Mouse (Mus musculus): ENCODE measurements around the gene Naaladl2.
"Not testable (repeated sequence)": the region's sequence is repeated elsewhere in the genome, so short reads cannot be mapped to it uniquely, and the experiment has no call there.

The Naaladl2 gene

DNA sequence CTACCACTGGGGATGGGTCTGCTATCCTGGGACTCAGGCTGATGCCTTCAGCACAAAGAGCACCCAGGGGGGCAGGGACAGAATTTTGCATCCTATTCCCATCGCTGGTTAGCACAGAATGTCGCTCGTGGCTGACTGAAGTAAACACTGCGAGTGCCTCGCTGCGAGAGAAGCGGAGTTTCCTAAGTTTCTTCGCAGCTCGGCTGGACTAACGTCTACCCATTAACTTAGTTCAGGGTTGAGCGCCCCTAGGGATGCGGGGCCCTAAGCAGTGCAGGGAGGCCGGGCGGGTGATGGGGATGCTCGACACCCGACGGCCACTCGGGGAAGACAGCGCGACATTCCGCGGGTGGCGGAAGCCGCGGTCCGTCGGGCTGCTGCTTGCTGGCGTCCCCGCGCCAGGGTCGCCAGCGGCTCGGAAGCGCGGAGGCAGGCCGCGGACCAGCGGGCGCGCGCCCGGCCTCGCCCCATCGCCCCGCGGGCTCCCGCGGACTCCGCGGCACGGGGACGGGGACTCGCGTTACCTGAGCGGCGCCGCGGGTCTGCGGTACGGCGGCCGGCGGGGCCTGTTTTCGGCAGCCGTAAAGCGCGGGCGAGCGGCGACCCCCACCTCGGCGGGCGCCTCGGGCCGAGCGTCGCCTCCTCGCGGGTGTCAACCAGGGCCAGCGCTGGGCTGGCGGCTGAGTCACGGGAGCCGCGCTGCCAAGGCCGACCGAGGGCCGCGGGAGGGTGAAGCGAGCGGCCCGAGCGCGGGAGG, at the start of gene Naaladl2:
TSS of gene Naaladl2 (minus strand) at position 707 of the 757 bp plus-strand sequence.
- DNase-seq, result peak; percentile 15 to 24

DNA sequence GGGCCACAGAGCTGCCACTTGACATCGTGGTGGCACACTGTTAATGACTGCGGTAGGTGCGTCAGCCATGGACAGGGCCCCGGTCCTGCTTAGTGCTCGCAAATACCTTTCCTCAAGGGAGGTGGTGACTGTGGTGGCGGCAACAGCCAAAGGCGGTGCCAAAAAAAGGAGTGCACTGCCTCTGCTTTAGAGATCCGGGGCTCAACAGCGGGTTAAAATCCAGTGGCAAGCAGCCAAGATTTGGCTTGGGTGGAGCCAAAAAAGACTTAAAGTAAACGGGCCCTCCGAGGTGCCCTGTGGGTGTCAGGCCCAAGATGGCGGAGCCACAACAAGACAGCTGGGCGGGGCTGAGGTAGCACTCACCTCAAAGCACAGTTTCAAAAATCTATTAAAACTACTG, 7.7 kb upstream of the Naaladl2 start:
- DNase-seq, result no peak

- no peak for DNase-seq
Observed at GRCm38 (mm10) chr3:25147271-25147670, 3.2 kb upstream of the Naaladl2 start.

DNA sequence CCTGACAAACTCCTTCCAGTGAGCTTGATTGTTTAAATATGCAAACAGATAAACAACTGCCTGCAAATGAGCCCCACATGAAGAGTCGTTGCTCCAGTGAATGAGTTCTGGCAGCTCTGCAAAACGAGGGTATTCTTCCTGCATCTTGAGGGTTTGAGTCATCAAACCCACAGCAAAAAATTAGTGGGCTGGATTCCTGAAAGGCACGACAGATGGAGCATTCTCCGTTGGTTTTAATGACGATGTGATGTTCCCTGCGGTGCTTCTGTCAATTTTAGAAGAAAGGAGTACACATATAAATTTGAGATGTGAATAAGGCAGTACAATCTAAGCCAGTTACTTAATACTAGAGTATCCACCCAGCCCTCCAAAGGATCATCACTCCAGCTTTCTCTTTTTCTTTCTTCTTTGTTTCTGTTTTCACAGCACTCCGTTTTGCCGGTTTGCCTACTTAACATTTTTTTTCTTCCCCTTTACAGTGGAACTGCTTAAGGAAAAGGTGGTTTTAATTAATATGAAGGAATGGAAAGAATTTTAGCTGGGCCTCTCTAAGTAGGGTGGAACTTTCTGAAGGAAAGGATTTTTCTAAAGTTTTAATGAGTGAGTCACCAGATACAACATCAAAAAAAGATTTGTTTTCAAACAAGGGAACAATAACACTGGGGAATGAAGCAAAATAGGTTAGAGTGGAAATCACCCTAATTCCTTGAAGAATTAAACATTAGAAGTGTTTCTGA, 1.1 kb upstream of the Naaladl2 start:
- peak in 1 of 2 experiments; percentile 2 for DNase-seq

DNA sequence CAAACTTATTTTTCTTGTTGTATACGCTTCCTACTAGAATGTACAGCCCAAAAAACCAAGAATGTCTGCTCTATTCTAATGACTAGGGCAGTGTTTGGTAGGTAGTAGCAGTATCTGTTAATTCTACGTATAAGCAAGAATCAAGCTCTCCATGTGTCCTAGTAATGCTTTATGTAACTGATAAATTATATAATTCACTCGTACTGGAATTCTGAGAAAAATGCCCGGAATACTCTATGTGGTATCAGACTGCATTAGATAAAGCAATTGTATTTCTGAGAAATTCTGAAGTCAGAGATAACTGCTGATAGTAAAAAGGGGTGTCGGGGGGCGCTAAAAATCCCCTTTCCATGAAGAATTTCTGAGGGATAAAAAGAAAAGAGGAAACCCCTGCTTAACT, 950 bp downstream of the Naaladl2 start:
- no peak for DNase-seq

- no peak for DNase-seq
Observed at GRCm38 (mm10) chr3:25131848-25132247, 12.2 kb downstream of the Naaladl2 start.

- no peak for DNase-seq
Observed at GRCm38 (mm10) chr3:25127864-25128263, 16.2 kb downstream of the Naaladl2 start.

DNA sequence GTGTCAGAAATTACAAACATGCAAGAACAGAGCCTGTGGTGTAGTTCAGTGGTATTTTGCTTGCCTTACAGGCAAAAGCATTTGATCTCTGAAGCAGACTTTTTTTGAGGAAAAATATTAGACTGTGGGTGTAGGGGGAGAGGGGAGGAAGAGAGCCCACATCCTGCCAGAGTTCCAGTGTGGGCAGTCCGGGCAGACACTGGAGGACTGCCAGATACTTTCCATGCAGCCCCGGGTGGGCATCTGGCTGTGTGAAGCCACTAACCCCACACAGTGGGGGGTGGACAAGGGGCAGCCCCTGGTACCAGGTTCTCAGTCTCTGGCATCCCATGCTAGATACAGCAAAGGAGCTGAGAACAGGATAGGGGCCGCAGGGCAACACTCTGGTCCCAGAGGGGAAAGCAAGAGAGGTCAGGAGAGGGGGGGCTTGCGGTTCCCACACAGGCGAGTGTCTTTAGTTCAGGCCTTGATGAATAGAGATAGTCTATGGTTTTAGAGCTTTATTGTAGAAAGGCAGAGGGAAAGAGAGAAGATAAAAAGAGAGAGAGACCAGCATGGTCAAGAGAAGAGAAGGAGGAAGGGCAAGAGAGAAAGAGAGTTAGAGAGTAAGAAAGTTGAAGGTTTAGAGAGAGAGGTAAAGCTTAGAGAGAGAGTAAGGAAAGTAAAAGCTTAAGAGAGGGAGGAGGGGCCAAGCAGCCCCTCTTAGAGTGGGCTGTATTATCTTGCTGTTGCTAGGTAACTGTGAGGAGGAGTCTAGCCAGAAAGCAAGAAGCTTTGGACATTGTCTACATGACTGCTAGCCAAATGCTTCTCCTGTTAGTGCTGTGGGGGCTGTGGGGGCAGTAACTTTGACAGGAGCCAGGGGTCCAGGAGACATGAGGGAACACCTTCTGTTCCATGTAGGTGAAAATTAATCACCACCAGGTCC, 18.9 kb downstream of the Naaladl2 start:
- DNase-seq, result no peak

DNA sequence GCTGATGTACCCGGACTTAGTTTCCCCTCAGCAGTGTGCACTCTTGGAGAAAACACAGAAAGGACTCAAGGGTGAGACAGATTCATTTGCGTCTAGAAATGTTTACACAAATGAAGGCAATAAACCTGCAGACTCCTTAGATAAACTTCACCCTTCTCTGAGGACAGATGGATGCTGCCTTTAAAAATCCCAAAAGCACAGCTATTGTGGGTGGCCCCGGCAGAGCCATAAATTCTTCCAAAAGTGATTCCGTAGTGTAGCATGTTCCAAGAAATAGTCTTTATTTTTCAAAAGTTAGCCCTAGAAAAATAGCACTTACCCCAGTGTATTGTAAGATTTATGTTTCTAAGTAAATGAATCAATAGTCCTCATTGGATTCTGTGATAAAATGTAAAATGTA, 31.0 kb downstream of the Naaladl2 start:
- no peak for DNase-seq

DNA sequence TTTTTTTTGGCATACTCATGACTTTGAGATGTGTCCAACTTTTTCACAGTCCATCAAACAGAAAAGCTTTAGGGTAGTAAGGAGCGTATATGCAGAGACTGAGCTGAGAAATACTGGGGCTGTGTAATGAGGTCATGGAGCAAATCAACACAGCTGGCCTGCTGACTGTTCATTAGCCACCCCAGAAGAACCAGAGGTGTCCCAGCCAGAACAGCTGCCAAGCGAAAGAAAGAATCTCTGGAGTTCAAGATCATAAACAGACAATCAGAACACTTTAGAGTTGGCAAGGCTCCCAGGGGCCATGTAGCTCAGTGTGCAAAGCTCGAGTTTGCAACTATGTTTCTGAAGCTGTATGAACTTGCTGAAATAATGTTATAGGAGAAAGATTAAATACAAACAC, 35.1 kb downstream of the Naaladl2 start:
- no peak for DNase-seq

DNA sequence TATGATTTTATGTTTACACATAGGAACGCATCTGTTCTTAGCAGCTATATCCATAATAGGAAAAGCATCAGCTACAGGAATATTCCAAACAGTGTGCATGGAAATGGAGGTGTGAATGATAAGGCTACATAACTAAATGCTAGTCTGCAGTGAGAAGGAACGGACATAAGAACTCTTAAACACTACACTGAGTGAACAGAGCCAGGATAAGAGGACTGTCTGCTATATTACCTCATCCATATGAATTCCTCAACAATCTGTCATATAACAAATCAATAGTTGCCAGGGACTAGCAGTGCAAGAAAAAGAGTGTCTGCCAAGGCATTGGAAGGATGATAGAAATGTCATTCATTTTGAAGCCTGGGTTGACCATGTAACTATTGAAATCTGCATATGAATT, 51.1 kb downstream of the Naaladl2 start:
- DNase-seq, result no peak

DNA sequence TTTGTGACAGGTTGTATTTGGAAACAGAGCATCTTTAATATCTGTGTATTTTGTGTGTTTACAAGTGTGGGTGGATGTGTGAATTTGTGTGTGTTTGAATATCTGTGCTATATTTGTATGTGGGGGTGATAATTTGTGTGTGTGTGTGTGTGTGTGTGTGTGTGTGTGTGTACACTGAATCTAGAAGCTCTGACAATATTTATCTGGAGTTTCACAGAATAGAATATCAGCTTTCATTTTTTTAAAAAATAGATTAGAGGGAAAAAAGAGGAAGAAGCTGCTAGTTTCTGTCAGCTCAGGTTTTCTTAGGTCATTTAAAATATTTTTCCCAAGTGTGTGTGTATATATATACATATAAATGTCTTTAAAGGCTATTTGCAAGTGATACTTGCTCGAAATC, 68.3 kb downstream of the Naaladl2 start:
- DNase-seq, result no peak

GRCm38 (mm10) chr3:25074266-25074665, 69.8 kb downstream of the Naaladl2 start:
- no peak for DNase-seq

GRCm38 (mm10) chr3:25073821-25074220, 70.2 kb downstream of the Naaladl2 start:
- DNase-seq, result no peak

DNA sequence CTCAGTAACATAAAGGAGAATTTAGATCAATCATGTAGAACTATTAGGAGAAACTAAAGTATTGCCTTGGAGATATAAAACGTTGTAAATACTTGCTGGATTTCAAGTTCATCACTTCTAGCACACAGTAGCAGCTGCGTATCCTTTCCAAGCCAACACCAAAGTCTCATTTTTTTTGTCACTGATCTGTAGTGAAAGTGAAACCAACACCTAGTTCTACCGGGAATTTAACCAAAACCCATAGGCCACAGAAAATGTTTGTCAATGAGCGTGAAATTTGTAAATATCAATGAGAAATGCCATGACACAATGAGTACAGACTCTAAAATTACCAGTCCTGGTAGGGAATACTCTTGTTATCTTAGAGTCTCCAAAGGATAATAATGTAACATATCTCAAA, 80.8 kb downstream of the Naaladl2 start:
- no peak for DNase-seq

DNA sequence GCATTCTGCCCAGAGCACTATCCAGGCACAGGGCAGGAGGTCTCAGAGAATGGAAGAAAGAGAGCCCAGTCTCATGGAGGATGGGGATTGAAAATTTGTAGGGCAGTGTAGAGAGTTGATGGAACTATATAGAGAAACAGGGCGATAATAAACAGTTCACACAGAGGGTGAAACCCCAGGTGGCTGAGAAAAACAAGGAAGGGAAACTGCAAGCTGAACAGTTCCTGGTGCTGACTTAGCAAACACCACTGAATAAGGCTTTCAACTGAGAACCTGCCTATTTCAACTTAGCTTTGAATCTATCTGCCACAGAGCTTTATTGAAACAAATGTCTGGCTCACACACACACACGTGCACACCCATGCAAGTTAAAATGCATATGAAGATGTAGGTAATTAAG, 91.1 kb downstream of the Naaladl2 start:
- DNase-seq, result no peak

GRCm38 (mm10) chr3:25019972-25020371, 124.1 kb downstream of the Naaladl2 start:
- no peak for DNase-seq

DNA sequence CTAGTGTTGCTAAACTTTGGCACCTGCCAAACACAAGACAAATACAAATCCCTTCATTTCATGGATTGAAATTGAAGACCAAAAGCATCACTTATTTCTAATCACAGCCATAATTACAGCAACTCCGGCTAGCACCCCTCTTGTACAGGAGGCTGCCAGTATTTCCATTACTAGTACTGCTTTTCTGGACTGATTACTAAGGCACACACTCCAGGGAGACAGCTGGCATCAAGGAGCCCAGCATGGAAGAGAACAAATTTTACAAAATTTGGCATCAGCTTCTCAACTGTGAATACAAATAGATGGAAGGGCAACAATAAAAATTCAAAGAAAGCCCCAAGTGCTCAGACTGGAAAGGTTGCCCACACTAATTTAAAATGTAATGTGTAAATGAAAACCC, 133.3 kb downstream of the Naaladl2 start:
- no peak for DNase-seq

- DNase-seq, result not testable (repeated sequence)
Observed at GRCm38 (mm10) chr3:25006802-25007201, 137.3 kb downstream of the Naaladl2 start.

DNA sequence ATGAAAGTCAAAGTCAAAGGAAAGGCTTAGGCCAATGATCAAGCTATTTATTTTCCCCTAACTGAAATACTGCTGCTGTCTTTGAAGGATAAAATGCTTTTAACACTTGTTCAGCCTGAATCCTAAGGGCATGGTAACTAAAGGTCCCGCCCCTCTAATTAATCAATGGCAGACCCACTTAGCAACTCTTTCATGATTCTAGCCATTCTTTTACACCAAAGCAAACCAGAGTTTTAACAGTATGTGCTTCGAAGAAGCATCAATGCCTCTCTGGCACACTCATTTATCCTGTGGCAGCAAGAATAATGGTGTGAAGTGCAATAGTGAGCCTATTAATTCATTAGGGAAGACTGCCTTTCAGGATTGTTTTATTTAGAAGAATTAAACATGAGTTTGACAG, 151.5 kb downstream of the Naaladl2 start:
- DNase-seq, result no peak

DNA sequence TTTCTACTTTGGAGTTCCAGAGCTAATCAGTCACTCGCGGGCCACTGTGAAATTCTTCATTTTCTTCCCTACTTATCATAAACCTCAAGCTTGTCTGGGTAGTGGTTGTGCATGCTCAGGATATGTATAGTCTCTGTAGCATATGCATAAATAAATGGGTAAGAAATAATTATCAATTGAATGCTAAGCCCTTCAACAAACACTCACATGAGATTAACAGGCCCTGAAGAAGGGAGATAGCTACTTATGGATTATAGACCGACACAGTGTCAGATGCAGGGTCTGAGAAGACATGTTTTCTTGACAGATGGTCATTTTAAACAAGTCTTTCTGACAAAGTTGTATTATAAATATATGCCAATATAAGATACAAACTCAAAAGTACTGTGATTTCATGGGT, 152.0 kb downstream of the Naaladl2 start:
- no peak for DNase-seq

DNA sequence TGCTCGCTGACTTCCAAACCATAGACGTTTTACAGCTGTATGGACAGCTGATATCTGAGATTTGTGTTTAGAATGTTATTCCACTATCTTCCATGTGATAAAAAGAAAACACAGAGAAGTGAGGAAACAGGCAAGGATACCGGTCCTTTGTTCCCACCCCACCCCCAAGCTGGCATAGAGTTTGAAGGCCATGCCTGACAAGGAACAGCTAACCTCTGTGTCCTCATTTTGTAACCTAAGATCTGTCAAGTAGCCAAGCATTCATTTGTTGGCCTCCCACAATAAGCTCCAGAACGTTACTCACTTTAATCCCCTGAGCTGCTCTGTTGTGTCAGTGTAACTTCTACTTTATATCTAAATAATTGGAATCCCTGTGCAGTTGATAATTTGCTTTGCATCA, 161.9 kb downstream of the Naaladl2 start:
- DNase-seq, result no peak

DNA sequence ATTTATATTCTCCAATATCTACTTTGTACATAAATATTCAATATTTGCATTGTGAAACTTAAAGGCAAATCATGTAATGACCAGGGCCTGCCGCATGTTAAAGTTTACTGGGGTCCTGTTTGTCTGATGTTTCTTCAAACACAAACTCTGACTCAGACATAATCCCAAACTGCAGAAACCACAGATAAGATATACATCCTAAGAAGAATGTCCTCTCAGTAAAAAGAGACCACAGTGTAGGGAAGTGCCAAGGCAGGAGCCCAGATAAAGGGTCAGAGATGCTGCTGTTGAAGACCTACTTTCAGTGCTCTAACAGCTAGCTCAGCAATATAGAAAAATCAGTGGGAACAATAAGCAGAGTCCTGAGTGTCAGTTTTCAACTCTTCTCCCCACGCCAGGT, 201.9 kb downstream of the Naaladl2 start:
- no peak for DNase-seq

All from lung, adult 18-20 months (tissue).